Mouse (Mus musculus) adrenal gland, postnatal 10 days (tissue): ENCODE results near the gene Zfp648. TPM values are rescaled to one million over a fixed set of nuclear protein-coding genes. Genes with fewer than 3 reads are reported as not detected.

Experiments
- DNase-seq: peaks from one replicate; pipeline ENCODE4 v3.0.0; 2021; ENCODE audit warnings: mixed read lengths
- long read RNA-seq, 2 experiments: library from polyadenylated mRNA; stranded (forward); transcript quantifications; one replicate each; pipeline ENCODE4 v2.0.0; 2021
- total RNA-seq, 2 experiments: library from RNA; stranded (reverse); gene quantifications; 2 replicates each; pipeline ENCODE4 v1.2.3; 2021

Zfp648 gene
- total RNA-seq: under 1 TPM; 0.21 to 0.24 TPM
- long read RNA-seq, experiment 1, partial matches to known transcripts: 0 of 1 reads
- long read RNA-seq, experiment 1, other reads (novel, unspliced or antisense): 1 of 1 reads
- long read RNA-seq, experiment 2: 0 reads

- no peak for DNase-seq
These were observed at the start of gene Zfp648 for GRCm38 (mm10) chr1:154200955-154201722. Gene Zfp648, plus strand, starts transcription at chr1:154201187.

- no peak for DNase-seq
These were observed 48.4 kb upstream of the Zfp648 start for GRCm38 (mm10) chr1:154152539-154152938.

GRCm38 (mm10) chr1:154153800-154154199, 47.2 kb upstream of the Zfp648 start:
- DNase-seq: no peak

- no peak for DNase-seq
These were observed 44.6 kb upstream of the Zfp648 start for GRCm38 (mm10) chr1:154156177-154157062.

GRCm38 (mm10) chr1:154157131-154157530, 43.9 kb upstream of the Zfp648 start:
- DNase-seq: no peak

GRCm38 (mm10) chr1:154167696-154168095, 33.3 kb upstream of the Zfp648 start:
- no peak for DNase-seq

- no peak for DNase-seq
These were observed 25.7 kb upstream of the Zfp648 start for GRCm38 (mm10) chr1:154175334-154175733.

- DNase-seq: no peak
These were observed 23.2 kb upstream of the Zfp648 start for GRCm38 (mm10) chr1:154177781-154178180.

GRCm38 (mm10) chr1:154178541-154179155, 22.3 kb upstream of the Zfp648 start:
- peak; percentile 49 for DNase-seq

- peak; percentile 85 for DNase-seq
These were observed 20.0 kb upstream of the Zfp648 start for GRCm38 (mm10) chr1:154180952-154181351.

- no peak for DNase-seq
These were observed 18.5 kb upstream of the Zfp648 start for GRCm38 (mm10) chr1:154182396-154183076.

- no peak for DNase-seq
These were observed 17.8 kb upstream of the Zfp648 start for GRCm38 (mm10) chr1:154183077-154183751.

GRCm38 (mm10) chr1:154188229-154188628, 12.8 kb upstream of the Zfp648 start:
- DNase-seq: no peak

GRCm38 (mm10) chr1:154188631-154189030, 12.4 kb upstream of the Zfp648 start:
- no peak for DNase-seq

- DNase-seq: no peak
These were observed 11.0 kb upstream of the Zfp648 start for GRCm38 (mm10) chr1:154189842-154190530.

- DNase-seq: no peak
These were observed 2.1 kb upstream of the Zfp648 start for GRCm38 (mm10) chr1:154198896-154199295.

GRCm38 (mm10) chr1:154202580-154202979, 1.6 kb downstream of the Zfp648 start:
- DNase-seq: peak; percentile 73

GRCm38 (mm10) chr1:154203386-154203785, 2.4 kb downstream of the Zfp648 start:
- no peak for DNase-seq

- no peak for DNase-seq
These were observed 3.9 kb downstream of the Zfp648 start for GRCm38 (mm10) chr1:154204652-154205573.

- no peak for DNase-seq
These were observed 19.0 kb downstream of the Zfp648 start for GRCm38 (mm10) chr1:154219991-154220390.
